Mouse (Mus musculus): ENCODE data around the gene Scamp1.

- no peak for TF ChIP-seq CTCF (IDR thresholded peaks at IDR 0.05; ENCODE audit: control insufficient read depth, insufficient read depth, insufficient replicate concordance, low read depth, low read length)
- no peak for TF ChIP-seq POLR2A (IDR thresholded peaks at IDR 0.05; ENCODE audit: control insufficient read depth, low read depth, low read length)
Measured at GRCm38 (mm10) chr13:94212179-94212578, 73.5 kb downstream of the Scamp1 start.
